Mouse (Mus musculus): ENCODE data around the gene Akap12.

GRCm38 (mm10) chr10:4391851-4392250, 125.7 kb downstream of the Akap12 start:
- no peak for TF ChIP-seq CTCF (IDR thresholded peaks at IDR 0.05; ENCODE audit: insufficient read depth, low read depth, low read length)
- no peak for TF ChIP-seq POLR2A (IDR thresholded peaks at IDR 0.05; ENCODE audit: insufficient read depth, low read depth, low read length)

All from olfactory bulb, adult 2 months (tissue).